Mouse (Mus musculus) urinary bladder, adult 2 months (tissue): ENCODE data around the gene Emc4. TPM values are rescaled to one million over a fixed set of nuclear protein-coding genes. Genes with fewer than 3 reads are reported as not detected.

Source experiments
- DNase-seq: peaks from one replicate; pipeline ENCODE4 v3.0.0; 2022; ENCODE audit warnings: low spot score
- polyA plus RNA-seq: library from polyadenylated mRNA; depleted of rRNA; stranded (reverse); fragments of >200 nt; gene quantifications from 2 replicates; pipeline ENCODE4 v1.2.3, GENCODE M21; 2012; rRNA removed

The Emc4 gene
- 89.9 and 92.4 TPM in 2 replicates for polyA plus RNA-seq

GRCm38 (mm10) chr2:112367726-112368673 is at the start of gene Emc4:
Gene Emc4, minus strand, starts transcription at chr2:112368027.
- DNase-seq = peak; percentile 78

- DNase-seq = no peak
Measured at GRCm38 (mm10) chr2:112407030-112407429, 39.2 kb upstream of the Emc4 start.

- DNase-seq = no peak
Measured at GRCm38 (mm10) chr2:112396649-112397048, 28.8 kb upstream of the Emc4 start.

GRCm38 (mm10) chr2:112393958-112394357 is 26.1 kb upstream of the Emc4 start:
- no peak for DNase-seq

GRCm38 (mm10) chr2:112392689-112393088 is 24.9 kb upstream of the Emc4 start:
- DNase-seq = no peak

DNA sequence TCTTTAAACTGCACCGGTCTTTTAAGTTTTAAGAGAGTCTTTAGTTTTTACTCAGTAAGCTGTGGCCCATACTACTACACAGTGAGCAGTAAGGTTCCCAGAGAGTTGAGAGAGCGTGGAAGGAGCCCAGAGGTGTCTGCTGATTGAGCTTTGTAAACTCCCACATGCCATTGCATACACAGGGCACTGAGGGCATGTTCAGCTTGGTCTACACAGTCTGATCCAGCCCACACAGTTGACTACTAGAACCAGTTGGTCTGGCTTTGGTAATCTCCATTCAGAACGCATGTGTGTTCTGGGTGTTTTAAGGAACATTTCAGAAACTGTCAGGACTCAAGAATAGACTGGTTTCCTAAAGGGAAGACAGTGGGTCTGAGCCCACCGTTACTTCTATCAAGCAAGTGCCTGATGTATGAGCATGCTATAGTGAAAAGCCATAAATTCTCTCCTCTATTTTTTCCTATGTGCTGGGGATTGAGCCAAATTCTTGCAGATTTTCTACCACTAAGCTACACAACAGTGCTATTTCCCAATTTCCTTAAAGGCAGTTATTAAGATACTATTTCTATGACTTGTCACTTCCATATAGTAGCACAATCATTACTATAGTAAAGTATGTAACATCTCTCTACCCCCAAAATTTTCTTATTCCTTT is 23.6 kb upstream of the Emc4 start:
- no peak for DNase-seq

GRCm38 (mm10) chr2:112390843-112391242 is 23.0 kb upstream of the Emc4 start:
- DNase-seq = no peak

- DNase-seq = no peak
Measured at GRCm38 (mm10) chr2:112381219-112381618, 13.4 kb upstream of the Emc4 start.

DNA sequence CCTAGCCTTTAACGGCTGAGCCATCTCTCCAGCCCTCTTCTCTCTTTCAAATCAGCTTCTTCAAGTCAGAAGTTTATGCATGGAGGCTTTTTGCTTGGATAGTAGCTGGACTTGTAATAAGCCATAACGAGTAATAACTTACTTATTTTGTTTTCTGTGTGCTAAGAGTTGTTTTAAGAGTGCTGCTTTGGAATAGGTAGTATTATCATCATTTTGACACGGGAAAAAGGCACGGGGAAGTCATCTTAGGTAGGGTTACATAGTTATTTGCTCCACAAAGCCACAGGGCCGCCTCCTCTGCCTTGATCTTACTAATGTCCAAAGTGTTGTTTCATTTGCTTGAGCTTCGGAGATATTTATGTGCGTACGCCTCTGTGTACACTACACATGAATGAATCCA is 12.3 kb upstream of the Emc4 start:
- DNase-seq = no peak

DNA sequence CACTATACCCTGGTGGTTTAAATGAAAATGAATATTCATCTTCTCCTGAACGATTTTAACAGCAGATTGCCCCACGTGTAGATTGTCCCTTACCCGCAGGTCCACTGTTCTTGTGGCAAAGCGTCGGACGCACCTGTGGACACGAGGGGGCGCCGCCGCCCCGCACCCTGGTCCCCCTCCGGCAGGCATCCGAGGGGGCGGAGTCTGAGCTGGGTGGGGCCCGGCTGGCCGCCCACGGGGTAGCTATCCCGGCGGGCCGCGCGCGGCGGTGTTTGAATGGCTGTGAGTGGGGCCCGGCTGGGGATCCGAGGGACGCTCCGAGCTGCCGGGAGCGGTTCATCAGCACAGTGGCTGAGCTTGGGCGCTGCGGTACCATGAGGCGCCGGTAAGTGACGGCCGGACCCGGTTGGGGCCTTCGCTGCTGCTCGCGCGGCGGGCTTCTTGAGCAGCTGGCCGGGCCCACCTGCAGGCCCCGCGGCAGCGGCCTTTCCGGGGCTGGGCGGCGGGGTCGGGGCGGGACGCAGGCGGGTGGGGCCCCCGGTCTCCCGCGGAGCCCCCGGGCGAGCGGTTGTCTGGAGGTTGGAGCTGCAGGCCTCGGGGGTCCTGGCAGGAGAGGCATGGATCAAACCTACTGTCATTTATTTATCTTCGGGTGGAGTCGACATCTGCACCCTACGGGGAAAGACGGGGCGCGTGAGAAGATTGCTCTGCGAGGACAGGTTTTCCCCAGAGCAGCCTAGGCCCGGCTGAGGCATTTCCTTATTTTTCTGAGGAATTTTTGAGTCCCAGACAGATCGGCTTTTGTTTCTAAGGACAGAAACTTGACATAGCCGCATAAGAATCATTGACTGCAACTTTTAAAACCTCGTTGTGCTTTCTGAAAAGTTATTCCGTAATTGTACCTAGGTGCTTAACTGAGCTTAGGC is 11.4 kb upstream of the Emc4 start, which contains the start of gene Katnbl1:
Gene Katnbl1 (plus strand): TSS at position 239 of the 926 bp plus-strand sequence.
- peak; percentile 91 for DNase-seq

- no peak for DNase-seq
Measured at GRCm38 (mm10) chr2:112374610-112375009, 6.8 kb upstream of the Emc4 start.

DNA sequence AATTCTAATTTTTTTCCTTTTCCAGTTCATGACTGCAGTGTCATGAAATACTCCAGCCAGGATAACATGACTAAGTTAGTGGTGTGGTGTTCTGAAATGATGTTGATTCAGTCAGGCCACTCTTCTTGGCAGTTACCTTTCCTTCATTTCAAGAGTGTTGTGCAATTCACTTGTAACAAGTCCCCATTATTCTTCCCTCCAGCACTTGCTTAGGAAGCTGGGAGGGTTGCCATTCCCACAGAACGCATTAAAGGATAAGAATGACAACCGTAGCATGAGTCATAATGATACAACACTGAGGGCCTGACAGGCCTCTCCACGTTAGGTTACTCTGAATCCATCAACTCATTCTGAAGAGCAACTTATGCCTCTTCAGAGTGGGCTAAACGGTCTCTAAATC is 5.3 kb upstream of the Emc4 start:
- no peak for DNase-seq

DNA sequence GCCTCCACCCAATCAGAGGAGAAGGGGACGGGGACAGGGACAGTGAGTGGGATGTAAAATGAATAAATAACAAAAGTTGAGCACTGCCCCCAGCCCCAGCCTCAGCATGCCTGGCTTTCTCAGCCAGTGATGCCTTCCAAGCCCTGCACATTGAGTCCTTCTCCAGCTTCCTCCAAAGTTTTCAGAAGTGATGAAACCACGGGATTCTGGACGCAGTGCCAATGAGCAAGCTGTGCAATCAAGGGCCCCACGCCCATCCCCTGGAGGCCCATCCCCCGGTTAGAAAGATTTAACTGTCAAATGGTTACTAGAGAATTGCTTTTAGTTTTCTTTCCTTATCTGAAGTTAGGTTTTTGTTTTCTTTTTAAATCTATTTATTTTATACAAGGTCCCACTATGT is 2.1 kb upstream of the Emc4 start:
- no peak for DNase-seq

- DNase-seq = no peak
Measured at GRCm38 (mm10) chr2:112367222-112367621, 605 bp downstream of the Emc4 start.

DNA sequence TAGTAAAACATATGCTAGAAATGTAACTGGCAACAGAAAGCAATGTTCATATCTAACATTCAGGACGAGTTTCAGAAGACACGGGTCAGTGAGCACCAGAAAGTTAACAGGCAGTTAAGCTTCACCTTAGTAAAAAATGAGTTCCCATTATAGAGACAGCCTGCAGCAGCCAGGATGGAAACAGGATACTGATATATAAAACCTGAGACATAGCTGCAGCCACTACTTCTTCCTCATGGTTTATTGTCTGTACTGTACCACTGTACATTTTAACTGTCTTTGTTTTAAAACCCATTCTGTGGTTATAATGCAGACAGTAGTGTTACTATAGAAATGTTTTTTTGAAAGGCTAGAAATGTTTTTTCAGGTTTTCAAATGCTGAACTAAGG is 7.1 kb downstream of the Emc4 start:
- no peak for DNase-seq

- DNase-seq = no peak
Measured at GRCm38 (mm10) chr2:112360012-112360780, 7.6 kb downstream of the Emc4 start.

GRCm38 (mm10) chr2:112359611-112360010 is 8.2 kb downstream of the Emc4 start:
- no peak for DNase-seq

DNA sequence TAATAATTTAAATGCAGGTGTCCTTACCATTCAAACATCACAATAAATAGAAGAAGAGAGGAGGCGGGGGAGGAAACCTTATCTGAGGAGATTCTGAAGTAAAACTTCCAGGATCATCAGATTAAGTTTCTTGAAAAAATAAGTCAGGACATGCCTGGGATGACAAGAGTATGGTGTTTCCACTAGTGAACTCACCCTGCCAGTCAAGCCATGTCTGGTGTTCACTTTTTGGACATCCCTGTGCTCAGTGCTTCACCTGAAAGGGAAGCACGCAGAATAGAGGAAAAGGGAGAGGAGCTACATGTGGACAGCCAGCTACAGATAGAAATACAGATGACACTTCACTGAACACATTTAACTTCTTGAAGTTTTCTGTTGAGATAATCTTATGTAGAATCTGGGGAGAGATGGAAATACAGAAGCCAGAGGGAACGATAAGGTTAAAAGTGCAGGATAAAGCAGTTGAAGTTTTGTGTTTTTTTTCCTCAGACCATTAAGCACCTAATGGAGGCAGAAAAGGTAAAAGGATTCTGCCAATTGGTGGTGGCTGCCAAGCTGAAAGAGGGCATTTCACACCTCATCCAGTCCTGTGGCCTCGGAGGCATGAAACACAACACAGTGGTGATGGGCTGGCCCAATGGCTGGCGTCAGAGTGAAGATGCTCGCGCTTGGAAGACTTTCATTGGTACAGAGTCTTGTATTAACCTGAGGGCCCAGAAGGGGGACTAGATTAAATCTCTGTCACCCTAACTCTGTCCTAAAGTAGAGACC is 14.0 kb downstream of the Emc4 start:
- no peak for DNase-seq

DNA sequence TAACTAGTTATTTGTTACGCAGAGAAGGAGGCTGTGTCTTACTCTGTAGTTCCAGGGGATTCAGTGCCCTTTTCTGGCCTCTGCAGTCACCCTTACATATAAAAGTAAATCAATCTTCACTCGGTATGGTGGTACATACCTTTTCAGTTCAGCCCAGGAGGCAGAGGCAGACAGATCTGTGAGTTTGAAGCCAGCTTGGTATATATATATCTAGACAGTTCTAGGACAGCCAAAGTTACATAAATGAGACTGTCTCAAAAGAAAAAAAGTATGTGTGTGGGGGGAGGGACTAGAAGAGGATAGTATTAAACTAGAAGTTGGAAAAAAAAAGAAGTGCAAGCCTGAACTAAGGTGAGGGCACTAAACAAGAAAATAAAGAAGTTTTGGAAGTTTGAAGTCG is 19.6 kb downstream of the Emc4 start:
- no peak for DNase-seq

- no peak for DNase-seq
Measured at GRCm38 (mm10) chr2:112341117-112341516, 26.7 kb downstream of the Emc4 start.
